Mouse (Mus musculus) gastrocnemius, postnatal 10 days (tissue): ENCODE results near the gene Mpo. TPM values are rescaled to one million over a fixed set of nuclear protein-coding genes. Genes with fewer than 3 reads are reported as not detected.

ENCODE experiments used
- DNase-seq: peaks from one replicate; pipeline ENCODE4 v3.0.0; 2021; ENCODE audit warnings: mixed read lengths
- total RNA-seq, 2 experiments: library from RNA; stranded (reverse); gene quantifications; 2 replicates each; pipeline ENCODE4 v1.2.3; 2021

Gene Mpo
- total RNA-seq, 2 experiments from 2014 or later, result 4.4 TPM; not detected in 1

DNA sequence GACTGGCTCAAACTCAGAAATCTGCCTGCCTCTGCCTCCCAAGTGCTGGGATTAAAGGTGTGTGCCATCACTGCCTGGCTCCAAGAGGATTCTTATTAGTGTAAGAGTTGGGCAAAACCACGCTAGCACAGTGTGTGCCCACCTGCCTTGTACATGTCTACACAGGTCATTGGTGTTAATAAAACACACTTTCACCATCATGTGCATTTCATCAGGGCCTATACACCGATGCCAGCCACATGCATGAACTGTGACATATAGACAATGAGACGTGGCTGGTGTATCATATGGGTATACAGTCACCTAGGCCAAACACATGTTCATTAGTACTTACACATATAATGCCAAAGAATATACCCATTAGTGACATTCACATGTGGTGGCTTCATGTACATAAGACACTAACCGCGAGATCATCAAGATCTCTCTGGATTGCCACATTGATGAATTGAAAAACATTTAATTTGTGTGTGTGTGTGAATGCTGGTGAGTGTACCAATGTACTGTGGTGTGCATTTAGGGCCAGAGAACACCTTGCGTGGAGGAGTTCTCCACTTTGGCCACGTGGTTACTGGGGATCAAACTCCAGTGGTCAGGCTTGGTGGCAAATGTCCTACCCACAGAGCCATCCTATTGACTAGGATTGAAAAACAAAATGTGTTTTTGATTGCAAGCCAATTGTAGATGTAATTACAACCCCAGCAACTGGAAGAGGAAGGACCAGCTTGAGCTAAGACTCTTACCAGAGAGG, 35.0 kb upstream of the Mpo start:
- DNase-seq, result no peak

DNA sequence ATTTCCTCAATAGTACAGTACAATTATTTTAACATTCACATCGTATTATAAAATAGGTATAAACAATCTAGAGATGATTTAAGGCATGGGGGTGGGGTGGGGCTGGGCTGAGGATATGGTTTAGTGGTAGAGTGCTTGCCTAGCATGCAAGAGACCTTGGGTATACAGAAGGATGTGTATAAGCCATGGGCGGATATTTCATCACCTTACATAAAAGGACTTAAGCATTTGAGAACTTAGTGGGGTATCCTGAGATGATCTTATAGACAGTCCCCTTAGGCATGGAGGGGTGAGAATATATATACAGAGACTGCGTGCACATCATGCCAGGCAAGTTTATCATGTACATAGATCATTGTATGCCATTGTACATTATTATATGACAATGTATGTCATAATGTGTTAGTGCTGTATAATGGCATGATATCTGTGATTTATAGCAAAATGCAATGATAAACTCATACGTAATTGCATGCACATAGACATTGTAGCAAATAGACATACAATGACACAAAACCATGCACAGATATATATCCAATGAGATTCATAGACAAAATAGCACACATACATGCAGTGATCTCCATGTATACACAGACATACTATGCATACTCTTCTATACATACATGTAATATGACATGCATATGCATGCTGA, 34.3 kb upstream of the Mpo start:
- no peak for DNase-seq

DNA sequence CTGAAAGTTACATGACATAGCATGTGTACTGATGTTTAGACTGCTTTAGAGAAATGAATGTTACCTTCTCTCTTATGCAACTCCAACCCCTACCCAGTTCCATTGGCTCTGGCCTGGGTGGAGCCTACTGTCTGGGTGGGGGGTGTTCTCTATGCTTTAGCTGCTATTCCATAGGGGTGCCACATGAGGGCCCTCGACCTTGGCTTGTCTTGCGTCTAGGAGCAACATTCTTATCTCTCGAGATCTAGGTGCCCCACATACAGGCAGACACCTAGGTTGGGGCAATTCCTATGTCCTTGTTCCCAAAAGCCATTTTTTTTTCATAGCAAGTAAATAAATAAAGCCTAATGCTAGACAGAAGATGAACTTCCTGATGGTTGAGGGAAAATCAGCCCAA, 33.8 kb upstream of the Mpo start:
- no peak for DNase-seq

DNA sequence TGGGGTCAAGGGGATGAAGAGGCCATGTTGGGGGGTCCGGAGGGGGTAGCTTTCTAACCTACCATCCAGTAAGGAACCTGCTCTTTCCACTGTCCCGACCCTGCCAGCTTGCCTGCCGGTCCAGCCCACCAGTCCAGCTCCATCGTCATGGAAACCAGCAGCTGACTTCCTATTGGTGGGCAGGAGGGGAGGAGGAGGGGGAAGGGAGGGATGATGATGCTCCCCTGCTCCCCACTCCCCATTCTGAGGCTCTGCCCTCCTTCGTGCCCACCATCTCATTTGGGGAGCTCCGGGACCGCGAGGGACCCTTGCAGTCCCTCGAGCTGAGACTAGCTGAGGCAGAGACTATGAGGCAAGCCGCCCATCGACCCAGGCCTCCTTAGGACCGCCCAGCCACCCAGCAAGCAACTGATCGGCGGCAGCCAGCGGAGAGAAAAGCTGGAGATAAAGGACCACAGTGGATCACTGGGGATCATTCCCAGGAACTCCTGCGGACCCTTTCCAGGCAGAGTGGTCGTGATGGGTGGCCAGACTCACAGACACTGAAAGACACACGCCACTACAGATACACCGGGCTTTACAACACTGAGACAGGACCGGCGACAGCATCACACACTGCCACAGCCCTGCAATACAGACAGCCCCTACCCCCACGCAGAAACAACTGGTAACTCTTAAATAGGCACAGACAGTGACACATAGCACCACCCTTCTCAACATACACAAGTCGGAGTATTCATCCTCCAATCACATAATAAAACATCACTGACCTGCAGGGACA, 32.9 kb upstream of the Mpo start, which contains the start of gene Tspoap1:
TSS of gene Tspoap1 (plus strand) at position 241 of the 781 bp plus-strand sequence.
- no peak for DNase-seq

DNA sequence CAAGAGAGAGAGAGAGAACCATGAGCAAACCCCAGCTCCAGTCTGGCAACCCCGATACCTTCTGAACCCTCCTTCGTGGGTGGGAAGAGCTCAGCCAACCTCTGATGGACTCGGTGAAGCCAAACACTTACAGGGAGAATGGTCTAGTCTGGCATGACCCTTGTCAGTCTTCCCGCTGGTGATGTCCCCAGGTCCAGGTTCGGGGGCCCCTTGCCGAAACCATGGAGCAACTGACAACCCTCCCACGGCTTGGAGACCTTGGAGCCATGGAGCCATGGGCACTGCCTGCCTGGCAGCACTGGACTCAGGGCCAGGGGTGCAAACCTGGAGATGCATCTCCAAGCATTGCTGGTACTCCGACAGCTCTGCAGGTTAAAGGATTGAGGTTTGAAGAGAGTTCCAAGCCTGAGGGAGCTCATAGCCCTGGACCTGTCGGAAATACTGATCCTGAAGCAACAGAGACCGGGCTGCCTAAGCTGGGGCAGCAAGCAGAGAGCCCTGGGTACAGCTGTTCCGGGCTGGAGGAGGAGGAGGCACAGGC, 32.1 kb upstream of the Mpo start:
- no peak for DNase-seq

DNA sequence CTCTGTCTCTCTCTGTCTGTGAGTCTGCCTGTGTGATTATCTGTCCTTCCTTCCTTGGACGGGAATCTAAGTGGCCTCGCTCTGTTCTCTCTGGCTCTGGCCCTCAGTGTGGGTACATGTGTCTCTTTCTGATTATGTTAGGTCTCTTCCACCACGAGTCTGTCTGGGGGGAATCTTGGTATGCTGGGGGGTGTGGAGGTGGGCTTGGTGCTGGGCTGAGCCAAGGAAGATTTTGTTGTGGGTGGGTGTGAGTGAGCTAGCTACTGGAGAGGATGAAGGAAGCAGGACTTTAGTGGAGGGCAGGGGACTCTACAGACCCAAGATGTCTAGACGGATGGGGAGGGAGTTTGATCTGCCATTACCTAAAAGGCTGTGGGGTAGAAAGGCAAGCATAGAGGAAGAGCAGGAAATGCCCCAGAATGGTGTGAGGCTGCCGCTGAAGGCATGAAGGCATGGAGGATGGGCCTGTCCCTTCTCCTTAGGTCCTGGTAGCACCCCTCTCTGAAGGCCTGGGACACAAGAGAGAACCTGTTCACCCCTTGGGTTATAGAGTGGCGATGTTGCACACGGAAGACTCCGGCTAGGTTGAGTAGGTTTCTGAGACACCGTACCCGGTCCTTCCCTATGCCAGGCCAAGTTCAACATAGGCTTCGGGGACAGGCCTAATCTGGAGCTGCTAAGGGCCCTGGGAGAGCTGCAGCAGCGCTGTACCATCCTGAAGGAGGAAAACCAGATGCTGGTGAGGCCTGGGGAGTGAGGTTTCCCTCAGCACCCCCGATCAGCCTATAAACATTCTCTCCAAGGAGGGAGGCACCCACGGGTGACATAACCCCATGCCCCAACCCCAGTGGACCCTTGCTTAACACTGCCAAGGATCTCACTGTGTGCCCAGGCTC, 31.3 kb upstream of the Mpo start:
- DNase-seq, result no peak

DNA sequence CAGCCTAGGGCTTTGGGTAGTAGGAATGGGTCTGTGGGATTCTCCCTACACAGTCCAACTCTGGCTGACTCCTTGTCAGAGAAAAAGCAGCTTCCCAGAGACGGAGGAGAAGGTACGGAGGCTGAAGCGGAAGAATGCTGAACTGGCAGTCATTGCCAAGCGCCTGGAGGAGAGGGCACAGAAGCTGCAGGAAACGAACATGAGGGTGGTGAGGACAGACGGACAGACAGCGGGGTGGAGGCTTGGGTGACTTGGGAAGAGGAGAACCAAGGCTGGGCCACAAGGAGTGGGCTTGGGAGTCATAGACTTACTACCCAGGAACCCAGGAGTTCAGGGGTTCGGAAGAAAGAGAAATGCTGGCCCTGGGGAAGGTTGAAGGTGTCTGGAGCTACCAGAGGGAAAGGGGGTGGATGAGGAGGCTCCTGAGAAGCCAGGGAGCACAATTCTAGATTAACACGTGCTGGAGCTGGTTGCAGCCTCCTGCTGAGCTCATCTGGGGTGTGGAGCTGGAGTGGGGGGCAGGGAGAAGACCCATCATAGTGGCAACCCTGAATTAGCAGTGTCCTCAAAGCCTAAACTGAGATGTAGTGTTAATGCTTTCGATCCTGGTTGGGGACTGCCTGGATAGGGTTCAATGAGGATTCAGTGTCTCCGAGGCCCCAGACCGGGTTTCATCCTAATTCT, 30.5 kb upstream of the Mpo start:
- no peak for DNase-seq

DNA sequence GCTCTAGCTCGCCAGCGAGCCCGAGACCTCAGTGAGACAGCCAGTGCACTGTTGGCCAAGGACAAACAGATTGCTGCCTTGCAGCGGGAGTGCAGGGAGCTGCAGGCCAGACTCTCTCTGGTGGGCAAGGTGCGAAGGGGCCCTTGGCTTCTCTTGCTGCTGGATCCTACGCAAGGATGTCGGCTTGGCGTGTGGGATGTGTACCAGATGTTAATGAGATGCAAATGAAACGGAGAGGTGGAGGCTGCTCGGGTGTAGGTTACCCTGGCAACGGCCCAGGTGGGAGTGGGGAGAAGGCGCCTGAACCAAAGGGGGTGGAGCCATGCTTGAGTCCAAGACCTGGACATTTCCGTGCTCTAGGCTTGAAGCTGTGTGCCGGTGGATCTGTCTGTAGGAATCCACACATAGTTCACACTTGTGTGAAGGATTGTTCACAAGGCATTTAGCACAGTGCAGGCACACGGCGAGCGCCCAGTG, 29.8 kb upstream of the Mpo start:
- DNase-seq, result no peak

DNA sequence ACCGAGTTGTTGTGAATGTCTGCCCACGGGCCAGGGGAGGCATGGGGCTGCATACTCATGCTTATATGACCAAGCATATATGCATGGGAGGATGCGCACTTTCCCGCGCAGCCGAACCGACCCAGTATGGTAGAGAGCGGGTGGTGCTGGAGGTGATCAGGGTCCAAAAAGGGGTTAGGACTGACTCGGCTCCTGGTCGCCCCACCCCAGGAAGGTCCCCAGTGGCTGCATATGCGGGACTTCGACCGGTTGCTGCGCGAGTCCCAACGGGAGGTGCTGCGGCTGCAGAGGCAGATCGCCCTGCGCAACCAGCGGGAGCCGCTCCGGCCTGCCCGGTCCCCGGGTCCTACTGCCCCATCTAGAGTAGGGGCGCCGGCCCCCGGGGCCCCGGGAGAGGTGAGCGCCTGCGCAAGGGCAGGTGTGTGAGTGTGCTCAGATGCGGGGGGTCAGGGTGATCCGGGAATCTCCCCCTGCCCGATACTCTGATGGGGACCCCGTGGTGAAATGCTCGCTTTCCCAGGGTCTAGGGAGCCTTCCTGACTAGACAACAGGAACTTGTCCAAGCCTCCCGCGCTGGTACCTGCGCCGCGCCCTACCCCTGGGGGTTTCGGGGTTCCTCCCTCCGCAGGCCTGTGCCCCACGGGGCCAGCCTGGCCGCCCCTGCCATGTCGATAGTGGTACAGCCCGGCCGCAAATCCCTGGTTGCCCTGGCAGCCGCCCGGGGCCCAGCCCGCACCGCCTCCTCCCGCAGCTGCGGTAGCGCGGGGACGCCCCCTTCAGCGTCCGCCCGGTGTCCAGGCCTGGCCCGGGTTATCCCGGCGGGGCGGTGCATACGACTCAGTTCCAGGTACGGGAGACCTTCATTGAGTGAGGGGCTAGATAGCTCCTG, 29.1 kb upstream of the Mpo start:
- DNase-seq, result no peak

DNA sequence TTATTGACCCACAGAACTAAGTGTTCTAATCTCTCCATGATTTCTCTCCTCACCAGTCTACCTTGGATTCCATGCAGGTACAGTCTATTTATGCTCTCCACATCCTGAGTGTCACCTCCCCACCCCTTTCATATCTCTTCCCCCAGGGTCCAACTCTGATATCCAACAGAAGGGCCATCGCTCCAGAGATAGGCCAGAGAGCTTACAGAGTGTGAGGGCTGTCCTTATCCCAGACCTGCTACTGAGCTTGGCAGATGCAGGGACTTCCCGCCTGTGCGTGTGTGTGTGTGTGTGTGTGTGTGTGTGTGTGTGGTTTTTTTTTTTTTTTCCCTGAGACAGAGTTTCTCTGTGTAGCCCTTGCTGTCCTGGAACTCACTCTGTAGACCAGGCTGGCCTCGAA, 24.6 kb upstream of the Mpo start:
- DNase-seq, result no peak

DNA sequence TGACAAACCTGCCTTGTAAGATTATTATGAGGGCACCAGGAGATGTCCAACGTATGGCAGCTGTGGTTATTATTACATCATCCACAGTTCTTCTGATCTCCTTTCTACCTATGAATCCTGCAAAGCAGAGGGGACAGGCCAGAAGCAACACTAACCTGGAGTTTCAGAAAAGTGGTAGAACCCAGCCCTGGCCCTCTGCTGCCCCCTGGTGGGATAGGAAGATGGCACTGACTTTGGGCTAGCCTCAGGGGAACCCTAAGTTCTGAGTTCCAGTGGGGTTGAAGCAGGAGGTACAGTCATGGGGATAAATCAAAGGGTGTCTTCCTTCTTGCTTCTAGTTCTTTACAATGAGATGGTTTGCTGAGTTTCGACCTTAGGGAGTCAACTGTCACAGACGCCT, 22.4 kb upstream of the Mpo start:
- peak; percentile 77 for DNase-seq

DNA sequence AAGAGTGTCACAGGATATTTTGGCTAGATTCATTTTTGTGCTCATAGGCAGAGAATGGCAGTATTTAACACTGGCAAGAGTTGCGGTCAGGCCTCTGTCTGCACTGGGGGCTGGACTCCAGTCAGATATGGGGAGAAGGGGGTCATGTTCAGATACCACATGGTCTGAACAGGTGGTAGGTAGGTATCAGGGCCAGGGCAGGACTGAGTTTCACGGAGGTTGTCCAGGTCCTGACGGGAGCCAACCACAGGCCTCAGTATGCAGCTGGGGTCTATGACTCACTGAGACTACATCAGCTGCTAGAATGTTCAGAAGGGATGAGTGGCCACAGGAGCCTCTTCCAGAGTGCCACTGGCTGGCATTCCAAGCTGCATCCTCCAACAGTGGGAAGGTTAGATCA, 21.0 kb upstream of the Mpo start:
- DNase-seq, result no peak

DNA sequence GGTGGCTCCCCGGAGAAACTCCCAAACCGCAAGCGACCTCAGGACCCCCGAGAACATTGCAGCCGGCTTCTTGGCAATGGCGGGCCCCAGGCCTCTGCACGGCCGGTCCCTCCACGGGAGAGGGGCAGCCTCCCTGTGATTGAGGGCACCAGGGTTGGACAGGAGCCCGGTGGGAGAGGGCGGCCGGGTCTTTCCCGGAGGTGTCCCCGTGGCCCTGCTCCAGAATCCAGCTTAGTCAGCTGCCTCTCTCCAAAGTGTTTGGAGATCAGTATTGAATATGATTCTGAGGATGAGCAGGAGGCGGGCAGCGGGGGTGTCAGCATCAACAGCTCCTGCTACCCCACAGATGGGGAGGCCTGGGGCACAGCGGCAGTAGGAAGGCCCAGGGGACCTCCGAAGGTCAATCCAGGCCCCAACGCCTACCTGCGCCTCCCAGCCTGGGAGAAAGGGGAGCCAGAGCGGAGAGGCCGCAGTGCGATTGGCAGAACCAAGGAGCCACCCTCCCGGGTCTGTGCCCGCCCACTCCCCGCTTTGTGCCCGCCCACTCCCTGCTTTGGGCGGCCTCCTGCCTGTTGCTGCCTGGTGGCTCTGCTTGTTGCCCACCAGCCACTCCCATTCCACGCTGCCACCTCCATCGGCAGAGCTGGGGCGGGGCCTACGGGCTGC, 15.1 kb upstream of the Mpo start:
- DNase-seq, result peak; percentile 31

DNA sequence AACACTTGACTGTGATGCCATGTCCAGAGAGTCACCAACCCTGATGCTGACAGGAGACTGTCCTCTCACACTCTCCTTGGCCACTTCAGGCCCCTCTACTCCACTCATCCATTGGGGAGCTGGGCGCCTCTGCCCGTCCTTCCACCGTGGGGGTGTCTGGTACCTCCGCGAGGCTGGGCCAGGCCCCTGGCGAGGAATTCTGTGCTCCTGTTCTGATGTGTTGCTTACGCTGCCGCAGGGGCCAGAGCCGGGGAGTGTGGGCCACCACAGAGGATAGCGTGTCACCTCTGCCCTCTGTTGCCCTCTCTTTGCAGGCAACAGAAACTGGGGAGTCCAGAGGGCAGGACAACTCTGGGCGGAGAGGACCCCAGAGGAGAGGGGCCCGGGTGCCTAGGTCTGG, 14.5 kb upstream of the Mpo start:
- DNase-seq, result no peak

DNA sequence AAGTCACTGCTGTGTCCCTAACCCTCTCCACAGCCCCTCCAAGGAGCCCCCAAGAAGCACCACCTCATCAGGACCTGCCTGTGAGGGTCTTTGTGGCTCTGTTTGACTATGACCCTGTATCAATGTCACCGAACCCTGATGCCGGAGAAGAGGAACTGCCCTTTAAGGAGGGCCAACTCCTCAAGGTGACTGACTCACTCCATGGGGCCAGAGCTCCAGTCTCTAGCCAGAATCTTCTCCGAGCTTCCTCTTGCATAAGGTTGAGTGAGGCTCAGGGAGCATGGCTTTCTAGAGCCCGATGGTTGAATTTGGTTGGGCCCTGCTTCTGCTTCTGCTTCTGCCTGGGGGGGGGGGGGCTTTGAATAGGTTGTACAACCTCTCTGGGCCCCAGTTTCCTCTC, 14.0 kb upstream of the Mpo start:
- DNase-seq, result no peak

DNA sequence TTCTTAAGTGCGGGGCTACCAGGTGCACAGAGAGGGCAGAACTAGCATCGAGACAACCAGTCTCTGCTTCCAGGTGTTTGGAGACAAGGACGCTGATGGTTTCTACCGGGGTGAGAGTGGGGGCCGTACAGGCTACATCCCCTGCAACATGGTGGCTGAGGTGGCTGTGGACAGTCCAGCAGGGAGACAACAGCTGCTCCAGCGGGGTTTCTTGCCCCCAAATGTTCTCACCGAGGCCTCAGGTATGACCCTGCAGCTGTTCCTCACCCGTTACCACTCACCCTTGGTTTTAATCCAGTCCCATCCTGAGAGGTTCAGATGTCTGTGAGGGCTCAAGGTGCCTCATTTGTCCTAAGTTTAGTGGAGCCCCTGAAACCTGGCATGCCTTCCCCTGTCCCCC, 13.3 kb upstream of the Mpo start:
- no peak for DNase-seq

DNA sequence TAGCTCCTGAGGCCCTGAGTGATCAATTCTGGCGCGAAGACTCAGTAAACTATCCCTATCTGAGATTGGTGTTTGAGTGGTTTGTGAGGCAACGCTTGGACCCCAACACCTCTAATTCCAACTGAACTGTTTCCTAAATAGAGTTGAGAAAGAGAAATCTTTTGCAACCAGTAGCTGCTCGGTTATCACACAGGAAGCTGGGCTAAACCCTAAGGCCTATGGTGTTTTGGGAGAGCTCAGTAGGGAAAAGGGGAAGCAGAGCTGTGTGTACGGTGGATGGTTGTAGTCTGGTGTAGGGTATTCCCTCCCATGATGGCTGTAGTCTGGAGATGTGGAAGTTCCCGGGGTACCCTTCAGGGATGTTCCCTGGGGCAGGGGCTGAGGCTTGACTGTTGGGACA, 3.3 kb upstream of the Mpo start:
- DNase-seq, result no peak

DNA sequence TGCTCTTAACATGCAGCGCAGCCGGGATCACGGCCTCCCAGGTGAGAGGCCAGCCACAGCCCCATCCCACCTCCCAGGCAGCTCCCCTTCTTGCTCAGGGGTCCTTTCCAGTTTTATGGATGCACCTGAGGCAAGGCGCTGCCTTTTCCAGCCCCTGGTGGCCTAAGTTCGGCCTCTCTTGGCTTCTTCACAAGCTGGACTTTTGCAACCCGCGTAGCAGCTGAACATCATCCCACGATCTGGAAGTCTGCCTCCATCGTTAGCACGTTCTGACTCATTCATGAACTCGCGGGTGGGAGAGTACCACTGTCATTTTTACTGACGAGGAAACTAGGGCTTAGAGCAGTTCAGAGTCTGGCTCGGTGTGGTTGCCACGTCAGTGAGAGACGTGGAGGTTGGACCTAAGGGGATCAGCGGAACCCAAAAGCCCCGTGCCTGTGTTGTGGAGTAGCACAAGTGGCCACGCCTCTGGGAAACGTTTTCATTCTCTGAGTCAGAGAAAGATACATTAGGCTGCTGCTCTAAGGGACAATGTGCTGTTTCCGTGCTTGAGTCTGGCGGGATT, 8.4 kb downstream of the Mpo start:
- no peak for DNase-seq

DNA sequence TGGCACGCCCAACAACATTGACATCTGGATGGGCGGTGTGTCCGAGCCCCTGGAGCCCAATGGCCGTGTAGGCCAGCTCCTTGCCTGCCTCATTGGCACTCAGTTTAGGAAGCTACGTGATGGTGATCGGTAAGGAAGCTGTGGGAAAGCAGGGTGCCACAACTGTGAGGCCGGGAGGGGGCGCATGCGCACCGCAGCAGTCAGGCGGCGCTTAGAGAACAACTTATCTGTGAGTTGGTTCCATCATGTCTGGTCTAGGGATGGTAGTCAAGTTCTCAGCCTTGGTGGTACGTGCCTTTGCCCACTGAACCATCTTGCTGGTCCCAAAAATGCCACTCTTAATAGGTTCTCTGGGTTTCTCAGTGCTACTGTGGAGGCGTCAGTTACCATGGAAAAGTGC, 9.2 kb downstream of the Mpo start:
- DNase-seq, result no peak
